Mouse (Mus musculus): ENCODE results near the gene Prl3c1.
"Not testable (repeated sequence)": the region's sequence is repeated elsewhere in the genome, so short reads cannot be mapped to it uniquely, and the experiment has no call there.

Prl3c1 gene

DNA sequence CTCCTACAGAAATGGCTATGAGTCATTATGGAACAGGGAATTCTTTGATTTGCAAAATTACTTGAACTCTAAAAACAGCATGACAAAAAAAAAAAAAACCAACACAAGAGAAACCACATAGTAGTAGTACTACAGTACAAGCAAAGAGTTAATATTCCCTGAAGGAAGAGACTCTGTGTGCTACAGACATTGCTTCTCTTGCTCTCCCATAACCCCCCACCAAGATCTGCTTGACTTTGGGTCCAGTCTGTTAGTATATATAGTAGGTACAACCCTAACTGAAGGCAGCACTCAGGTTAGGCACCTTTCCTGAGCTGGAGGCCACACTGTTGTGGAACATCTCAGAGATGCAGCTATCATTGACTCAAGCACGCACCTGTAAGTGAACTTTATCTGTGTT, at the start of gene Prl3c1:
Gene Prl3c1, plus strand, starts transcription at position 301 of the 400 bp plus-strand sequence.
- ATAC-seq (ENCODE audit: insufficient number of reproducible peaks, low FRiP score, low TSS enrichment) = no peak

- no peak for ATAC-seq (ENCODE audit: insufficient number of reproducible peaks, low FRiP score, low TSS enrichment)
Measured at GRCm38 (mm10) chr13:27148264-27148663, 48.2 kb upstream of the Prl3c1 start.

GRCm38 (mm10) chr13:27156490-27156889, 40.0 kb upstream of the Prl3c1 start, which contains the start of gene Prl3d3:
TSS of gene Prl3d3 (plus strand) at chr13:27156790.
- not testable (repeated sequence) for ATAC-seq (ENCODE audit: insufficient number of reproducible peaks, low FRiP score, low TSS enrichment)

GRCm38 (mm10) chr13:27241547-27241946, 45.1 kb downstream of the Prl3c1 start, which contains the start of gene Prl3b1:
TSS of gene Prl3b1 (plus strand) at chr13:27241847.
- ATAC-seq (ENCODE audit: insufficient number of reproducible peaks, low FRiP score, low TSS enrichment) = no peak

Data from cerebellum, adult (tissue).